Mouse (Mus musculus): Measurements from ENCODE around the gene Adra2a. TPM values are rescaled to one million over a fixed set of nuclear protein-coding genes. Genes with fewer than 3 reads are reported as not detected.

Adra2a gene
- not detected for polyA plus RNA-seq (2017; shearing (Covaris generic))

DNA sequence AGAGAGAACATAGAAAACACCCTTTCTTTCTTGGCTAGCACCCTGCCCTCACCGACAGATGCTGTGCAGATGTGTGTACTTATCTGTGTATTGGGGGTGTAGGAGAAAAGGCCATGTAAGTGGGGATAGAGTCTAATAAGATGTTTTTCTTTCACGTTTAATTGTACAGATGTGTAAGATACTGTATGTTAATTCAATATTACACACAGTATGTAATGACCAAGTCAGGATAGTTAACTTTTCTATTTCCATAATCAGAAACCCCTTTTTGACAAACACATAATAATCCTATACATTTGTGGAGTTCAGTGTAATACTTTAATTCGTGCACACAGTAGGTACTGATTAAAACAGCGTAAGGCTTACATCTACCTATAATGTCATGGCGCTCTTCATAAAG lies at the start of gene Adra2a:
Gene Adra2a, plus strand, starts transcription at position 301 of the 400 bp plus-strand sequence.

Other genes starting within 250 kb of the Adra2a start
- 118 TPM for gene Pdcd4, start 151.9 kb upstream of the Adra2a start, polyA plus RNA-seq (2017; shearing (Covaris generic))
- gene Shoc2, start 99.8 kb upstream of the Adra2a start, polyA plus RNA-seq (2017; shearing (Covaris generic)), result 66.7 TPM
- gene Bbip1, start 99.5 kb upstream of the Adra2a start, polyA plus RNA-seq (2017; shearing (Covaris generic)), result 91.4 TPM